Mouse (Mus musculus) testis, adult 2 months (tissue): ENCODE measurements around the gene Tmem237.

Experiments
- CTCF ChIP-seq: fragments of 200-500 bp; IDR thresholded peaks from 2 replicates; pipeline ENCODE4 v1.5.1; 2012; ENCODE audit warnings: low read depth, mild to moderate bottlenecking, inconsistent platforms, low read length, moderate library complexity; ENCODE audit not compliant: control insufficient read depth, insufficient read depth, insufficient replicate concordance
- POLR2A ChIP-seq: fragments of 200-500 bp; IDR thresholded peaks from 2 replicates; pipeline ENCODE4 v1.6.1; 2012; ENCODE audit warnings: low read depth, mild to moderate bottlenecking, inconsistent platforms, low read length, moderate library complexity; ENCODE audit not compliant: control insufficient read depth

GRCm38 (mm10) chr1:59166232-59166905, 46.2 kb upstream of the Tmem237 start:
- TF ChIP-seq POLR2A (no peak), CTCF (no peak)
